Mouse (Mus musculus) erythroblast, embryonic 14.5 days (primary cell): ENCODE measurements around the gene Spi1. TPM values are rescaled to one million over a fixed set of nuclear protein-coding genes. Genes with fewer than 3 reads are reported as not detected.

Experiments
- H3K27me3 ChIP-seq: 2 replicates; pipeline ENCODE4 v1.6.1; 2012; ENCODE audit warnings: inconsistent platforms; ENCODE audit not compliant: control insufficient read depth
- H3K36me3 ChIP-seq: 2 replicates; pipeline ENCODE4 v1.6.1; 2012; ENCODE audit warnings: mild to moderate bottlenecking, inconsistent platforms; ENCODE audit not compliant: control insufficient read depth
- H3K4me1 ChIP-seq: 2 replicates; pipeline ENCODE4 v1.6.1; 2012; ENCODE audit warnings: inconsistent platforms; ENCODE audit not compliant: control insufficient read depth
- H3K4me3 ChIP-seq: replicated peaks from 2 replicates; pipeline ENCODE3; 2012; ENCODE audit warnings: moderate library complexity, mild to moderate bottlenecking, inconsistent platforms
- H3K9me3 ChIP-seq: 2 replicates; pipeline ENCODE4 v1.6.1; 2012; ENCODE audit warnings: low read length, inconsistent platforms, mixed read lengths; ENCODE audit not compliant: control insufficient read depth
- GATA1 ChIP-seq: IDR thresholded peaks from 2 replicates; pipeline ENCODE4 v1.6.1; 2012; ENCODE audit warnings: low read length, inconsistent platforms, mixed read lengths
- TAL1 ChIP-seq: IDR thresholded peaks from 3 replicates; pipeline ENCODE4 v1.6.1; 2012; ENCODE audit warnings: low read length, inconsistent platforms, mixed read lengths
- polyA plus RNA-seq: library from polyadenylated mRNA; stranded (reverse); fragments of >175 nt; gene quantifications from 2 replicates; pipeline ENCODE4 v1.2.3, GENCODE M21; 2012

Gene Spi1
- polyA plus RNA-seq, 1 experiment, result 0.76 TPM

- no peak overlapping the region for H3K4me3 ChIP-seq
- no peak for TF ChIP-seq GATA1
- TF ChIP-seq TAL1, result no peak
- H3K9me3 ChIP-seq, result no peaks in the 10 kb centered on the region
- H3K27me3 ChIP-seq, result no peaks in the 10 kb centered on the region
- no peaks in the 10 kb centered on the region for H3K36me3 ChIP-seq
- peaks cover 38% of the 10 kb centered on the region for H3K4me1 ChIP-seq
Measured at GRCm38 (mm10) chr2:91115578-91115970, 33.4 kb downstream of the Spi1 start.

- no peak for TF ChIP-seq GATA1
- TF ChIP-seq TAL1, result no peak
- peaks cover 38% of the 10 kb centered on the region for H3K4me1 ChIP-seq
Measured at GRCm38 (mm10) chr2:91116842-91117241, 34.7 kb downstream of the Spi1 start.

GRCm38 (mm10) chr2:91117585-91118275 is 35.5 kb downstream of the Spi1 start, which contains the start of gene Mybpc3:
TSS of gene Mybpc3 (plus strand) at chr2:91118144.
- H3K4me3 ChIP-seq, result no peak within 1 kb of the TSS
- H3K27me3 ChIP-seq, result no peaks in the 10 kb centered on the region; the same call in 1 of the 2 replicates
- peaks cover 32% of the 10 kb centered on the region for H3K4me1 ChIP-seq
- H3K36me3 ChIP-seq, result no peaks in the 10 kb centered on the region
- TF ChIP-seq GATA1, result no peak
- no peak for TF ChIP-seq TAL1
- H3K9me3 ChIP-seq, result no peaks in the 10 kb centered on the region

More at GRCm38 (mm10) chr2:91116842-91117241, 34.7 kb downstream of the Spi1 start:
- Histone ChIP-seq H3K9me3 (no peaks in the 10 kb centered on the region), H3K27me3 (no peaks in the 10 kb centered on the region; the same call in 1 of the 2 replicates), H3K4me3 (no peak overlapping the region), H3K36me3 (no peaks in the 10 kb centered on the region)

GRCm38 (mm10) chr2:91118647-91119046 is 36.5 kb downstream of the Spi1 start:
- Histone ChIP-seq H3K36me3 (no peaks in the 10 kb centered on the region), H3K4me3 (no peak overlapping the region), H3K9me3 (no peaks in the 10 kb centered on the region), H3K4me1 (peaks cover 22% of the 10 kb centered on the region), H3K27me3 (no peaks in the 10 kb centered on the region; the same call in none of the 2 replicates)
- TF ChIP-seq TAL1, result no peak
- TF ChIP-seq GATA1, result no peak

GRCm38 (mm10) chr2:91119061-91119460 is 36.9 kb downstream of the Spi1 start:
- peaks cover 18% of the 10 kb centered on the region for H3K4me1 ChIP-seq
- no peak overlapping the region for H3K4me3 ChIP-seq
- TF ChIP-seq GATA1 (no peak), TAL1 (no peak)
- no peaks in the 10 kb centered on the region for H3K9me3 ChIP-seq
- no peaks in the 10 kb centered on the region for H3K36me3 ChIP-seq
- H3K27me3 ChIP-seq, result no peaks in the 10 kb centered on the region; the same call in none of the 2 replicates

GRCm38 (mm10) chr2:91119551-91119950 is 37.4 kb downstream of the Spi1 start:
- H3K36me3 ChIP-seq, result no peaks in the 10 kb centered on the region
- H3K27me3 ChIP-seq, result no peaks in the 10 kb centered on the region; the same call in none of the 2 replicates
- H3K4me3 ChIP-seq, result no peak overlapping the region

GRCm38 (mm10) chr2:91120261-91120671 is 38.1 kb downstream of the Spi1 start:
- no peak for TF ChIP-seq GATA1
- TF ChIP-seq TAL1, result no peak
- no peak overlapping the region for H3K4me3 ChIP-seq
- peaks cover 6% of the 10 kb centered on the region for H3K4me1 ChIP-seq
- no peaks in the 10 kb centered on the region for H3K36me3 ChIP-seq
- no peaks in the 10 kb centered on the region; the same call in none of the 2 replicates for H3K27me3 ChIP-seq
- no peaks in the 10 kb centered on the region for H3K9me3 ChIP-seq

More at GRCm38 (mm10) chr2:91119551-91119950, 37.4 kb downstream of the Spi1 start:
- H3K9me3 ChIP-seq, result no peaks in the 10 kb centered on the region
- peaks cover 13% of the 10 kb centered on the region for H3K4me1 ChIP-seq
- TF ChIP-seq GATA1 (no peak), TAL1 (no peak)

- Histone ChIP-seq H3K27me3 (no peaks in the 10 kb centered on the region; the same call in none of the 2 replicates), H3K4me3 (no peak overlapping the region), H3K4me1 (peaks cover 4% of the 10 kb centered on the region), H3K9me3 (no peaks in the 10 kb centered on the region), H3K36me3 (no peaks in the 10 kb centered on the region)
- TF ChIP-seq TAL1 (no peak), GATA1 (no peak)
Measured at GRCm38 (mm10) chr2:91121011-91121410, 38.8 kb downstream of the Spi1 start.

GRCm38 (mm10) chr2:91121497-91121896 is 39.3 kb downstream of the Spi1 start:
- H3K4me1 ChIP-seq, result peaks cover 4% of the 10 kb centered on the region
- TF ChIP-seq TAL1 (no peak), GATA1 (no peak)
- no peak overlapping the region for H3K4me3 ChIP-seq
- H3K36me3 ChIP-seq, result no peaks in the 10 kb centered on the region
- no peaks in the 10 kb centered on the region for H3K9me3 ChIP-seq
- no peaks in the 10 kb centered on the region; the same call in none of the 2 replicates for H3K27me3 ChIP-seq
